Mouse (Mus musculus): ENCODE measurements around the gene Anapc16.
"Not testable (repeated sequence)": the region's sequence is repeated elsewhere in the genome, so short reads cannot be mapped to it uniquely, and the experiment has no call there.

The Anapc16 gene

DNA sequence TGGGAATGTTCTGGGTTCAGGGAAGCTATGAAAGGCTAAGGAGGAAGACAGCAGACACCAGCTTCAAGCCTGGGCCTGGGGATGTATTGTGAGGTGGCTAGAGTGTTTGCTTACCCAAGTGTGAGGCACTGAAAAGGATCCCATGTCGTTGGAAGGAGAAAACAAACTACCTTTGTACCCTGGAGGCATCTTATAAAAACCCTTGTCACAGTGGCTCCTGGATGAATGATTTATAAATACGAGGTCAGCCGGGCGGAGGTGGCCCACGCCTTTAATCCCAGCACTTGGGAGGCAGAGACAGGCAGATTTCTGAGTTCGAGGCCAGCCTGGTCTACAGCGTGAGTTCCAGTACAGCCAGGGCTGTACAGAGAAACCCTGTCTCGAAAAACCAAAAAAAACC, 1.3 kb downstream of the Anapc16 start:
- not testable (repeated sequence) for DNase-seq (ENCODE audit: low spot score in 2 of 2)

DNA sequence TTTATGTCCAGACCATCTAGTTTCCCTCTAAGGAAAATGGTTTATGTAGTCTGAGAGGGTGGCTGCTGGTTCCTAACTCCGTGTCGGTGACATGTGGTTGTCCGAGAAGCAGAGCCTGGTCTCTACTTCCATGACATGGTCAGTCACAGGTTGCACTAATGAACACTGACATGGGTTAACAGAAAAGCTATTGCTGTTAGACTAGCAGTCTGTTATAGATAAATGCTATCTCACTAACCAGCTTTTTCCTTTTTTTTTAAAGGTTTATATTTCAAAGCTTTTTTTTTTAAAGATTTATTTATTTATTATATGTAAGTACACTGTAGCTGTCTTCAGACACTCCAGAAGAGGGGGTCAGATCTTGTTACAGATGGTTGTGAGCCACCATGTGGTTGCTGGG, 3.9 kb downstream of the Anapc16 start:
- no peak for DNase-seq (ENCODE audit: low spot score in 2 of 2)

DNA sequence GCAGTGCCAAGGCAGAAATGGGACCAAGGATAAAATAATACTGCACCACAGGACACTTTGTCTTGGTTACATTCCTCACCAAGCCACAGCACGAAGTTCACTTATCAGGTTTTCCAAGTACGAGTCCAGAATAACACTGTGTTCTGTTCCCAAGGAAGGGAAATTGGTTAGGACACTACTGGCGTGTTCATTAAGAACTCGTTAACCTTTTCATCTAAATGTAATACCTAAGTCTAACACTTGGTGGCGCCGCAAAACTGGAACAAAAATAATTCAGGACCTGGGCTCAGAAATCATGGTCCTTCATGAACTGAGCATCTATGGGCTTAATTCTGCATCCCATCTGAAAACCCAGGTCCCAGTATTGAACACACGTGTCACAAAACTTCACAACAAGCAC, 5.3 kb downstream of the Anapc16 start:
- DNase-seq (ENCODE audit: low spot score in 2 of 2): peak in 1 of 2 experiments; percentile 82

DNA sequence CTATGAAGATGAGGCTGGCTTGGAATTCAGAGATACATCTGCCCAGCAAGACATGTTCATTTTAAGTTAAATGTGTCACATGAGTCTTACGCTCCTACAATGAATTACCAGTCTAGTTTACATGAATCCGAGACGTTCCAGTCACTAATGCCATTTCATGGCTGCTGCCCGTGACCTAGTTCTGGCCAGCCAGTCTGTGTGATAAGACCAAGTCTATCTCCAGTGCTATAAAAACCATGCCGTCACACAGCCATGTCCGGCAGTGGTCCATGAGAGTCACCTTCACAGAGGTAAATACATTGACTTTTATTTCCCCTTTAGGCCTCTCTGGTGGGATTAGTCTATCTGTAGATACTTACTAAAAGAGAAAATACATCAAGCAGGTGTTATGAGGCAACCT, 7.0 kb downstream of the Anapc16 start:
- DNase-seq (ENCODE audit: low spot score in 2 of 2): no peak

DNA sequence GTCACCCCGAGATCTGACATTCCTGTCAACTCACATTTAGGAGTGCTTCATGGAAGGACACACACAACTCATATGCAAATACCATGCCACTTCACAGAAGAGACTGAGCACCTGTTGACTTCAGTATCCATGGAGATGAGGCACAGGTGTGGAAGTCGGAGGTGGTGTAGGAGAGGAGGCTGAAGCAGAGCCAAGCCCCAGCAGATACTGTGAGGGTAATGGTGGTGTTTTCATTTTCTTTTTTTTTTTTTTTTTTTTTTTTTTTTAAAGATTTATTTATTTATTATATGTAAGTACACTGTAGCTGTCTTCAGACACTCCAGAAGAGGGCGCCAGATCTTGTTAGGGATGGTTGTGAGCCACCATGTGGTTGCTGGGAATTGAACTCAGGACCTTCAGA, 9.1 kb downstream of the Anapc16 start:
- DNase-seq (ENCODE audit: low spot score in 2 of 2): not testable (repeated sequence)

DNA sequence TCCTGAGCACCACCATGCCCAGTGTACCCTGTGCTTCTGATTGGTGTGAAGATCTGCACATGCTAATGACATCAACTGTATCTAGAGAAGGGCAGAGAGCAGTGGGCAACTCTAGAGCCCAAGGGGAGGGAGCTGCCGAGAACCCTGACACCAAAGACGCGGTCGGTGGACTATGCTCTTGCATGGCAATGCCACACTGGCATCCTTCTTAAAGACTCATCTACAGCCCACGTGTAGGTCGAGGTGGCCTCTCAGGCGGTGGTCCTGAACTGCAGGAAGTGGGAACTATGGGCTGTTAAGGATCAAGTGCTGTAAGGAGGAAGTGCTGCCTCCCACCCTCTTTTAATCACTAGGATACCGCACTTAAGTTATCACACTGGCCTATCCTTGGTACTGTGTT, 10.9 kb downstream of the Anapc16 start:
- DNase-seq (ENCODE audit: low spot score in 2 of 2): no peak

DNA sequence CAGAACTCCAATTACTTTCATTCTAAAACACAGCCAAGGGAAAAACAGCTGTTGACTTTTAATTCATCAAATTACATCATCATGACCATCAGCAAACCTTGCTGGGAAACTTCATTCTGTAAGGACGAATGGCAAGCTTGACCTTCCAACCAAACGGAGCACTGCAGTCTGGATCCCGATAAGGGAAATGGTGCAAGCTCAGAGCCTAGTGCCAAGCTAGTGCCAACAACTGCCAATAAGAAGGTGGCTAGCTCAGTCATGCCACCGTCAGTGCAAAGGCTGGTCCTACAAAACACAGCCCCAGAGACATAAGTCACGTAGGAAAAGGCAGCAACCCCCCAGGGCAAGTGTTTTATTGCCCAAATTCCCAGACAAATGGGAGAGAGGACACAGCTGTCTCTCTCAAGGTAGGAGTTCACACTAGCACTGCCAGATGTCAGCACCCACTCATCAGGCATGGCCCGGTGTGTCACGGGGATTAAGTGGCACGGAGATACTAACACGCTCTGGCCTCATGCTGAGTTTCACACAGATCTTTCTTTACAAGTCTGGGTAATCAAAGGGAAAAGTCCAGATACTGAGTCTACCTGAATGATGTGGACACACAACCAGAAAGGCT, 11.6 kb downstream of the Anapc16 start:
- no peak for DNase-seq (ENCODE audit: low spot score in 2 of 2)

DNA sequence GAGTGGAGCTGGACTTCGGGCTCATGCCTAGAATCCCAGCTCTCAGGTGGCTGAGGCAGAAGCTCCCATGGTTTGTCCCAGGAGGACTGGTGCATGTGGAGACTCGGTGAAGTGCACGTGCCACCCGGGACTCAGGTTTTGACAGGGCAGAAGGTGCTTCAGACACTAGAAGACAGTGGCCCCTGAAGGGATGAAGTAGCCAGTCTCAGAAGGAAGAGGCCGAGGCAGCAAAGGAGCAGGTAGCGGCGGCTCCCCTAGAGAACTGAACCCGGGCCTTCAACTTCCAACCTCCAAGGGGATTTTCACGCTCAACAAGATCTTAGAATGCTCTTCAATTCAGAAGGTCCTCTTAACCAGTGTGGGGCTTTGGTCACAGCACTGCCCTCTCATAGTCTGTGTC, 12.5 kb downstream of the Anapc16 start:
- no peak for DNase-seq (ENCODE audit: low spot score in 2 of 2)

DNA sequence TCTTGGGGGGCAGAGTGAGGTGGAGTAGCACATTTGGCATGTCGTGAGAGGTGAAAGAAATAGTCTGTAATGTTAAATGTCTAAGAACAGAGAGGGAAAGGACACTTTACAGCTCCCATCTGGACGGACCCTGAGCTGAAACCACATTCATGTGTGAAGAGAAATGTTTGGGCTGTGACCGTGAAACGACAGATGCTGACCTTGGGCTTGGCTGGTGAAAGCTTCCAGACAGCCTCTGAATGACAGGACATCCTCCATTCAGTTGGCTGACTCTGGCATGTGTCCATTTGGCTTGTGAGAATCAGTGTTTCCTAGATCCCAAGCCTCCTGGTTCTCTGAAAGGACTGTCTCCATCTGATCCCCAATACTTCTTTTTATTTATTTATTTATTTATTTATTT, 14.9 kb downstream of the Anapc16 start:
- no peak for DNase-seq (ENCODE audit: low spot score in 2 of 2)

DNA sequence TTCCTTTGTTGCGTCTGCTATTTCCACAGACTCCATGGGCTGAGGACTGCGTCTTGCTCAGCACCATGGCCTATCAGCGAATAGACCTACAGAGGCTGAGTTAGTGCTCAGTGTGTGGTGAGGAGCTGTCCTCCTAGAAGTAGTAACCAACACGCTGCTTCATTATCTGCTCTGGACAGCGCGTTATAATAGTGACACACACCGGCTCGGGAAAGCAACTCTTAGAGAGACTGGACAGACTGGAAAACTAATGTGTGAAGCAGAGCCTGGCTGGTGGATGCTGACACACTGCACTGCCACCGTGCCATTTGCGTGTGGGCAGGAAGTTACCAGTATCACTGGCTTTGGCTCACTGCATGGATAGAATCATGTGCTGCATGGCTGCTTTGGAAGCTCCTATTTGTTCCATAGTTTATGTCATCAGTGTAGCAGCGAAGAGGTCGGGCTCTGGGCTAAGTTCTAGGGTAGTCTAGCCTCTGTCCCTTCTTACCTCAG, 20.5 kb downstream of the Anapc16 start:
- no peak for DNase-seq (ENCODE audit: low spot score in 2 of 2)

DNA sequence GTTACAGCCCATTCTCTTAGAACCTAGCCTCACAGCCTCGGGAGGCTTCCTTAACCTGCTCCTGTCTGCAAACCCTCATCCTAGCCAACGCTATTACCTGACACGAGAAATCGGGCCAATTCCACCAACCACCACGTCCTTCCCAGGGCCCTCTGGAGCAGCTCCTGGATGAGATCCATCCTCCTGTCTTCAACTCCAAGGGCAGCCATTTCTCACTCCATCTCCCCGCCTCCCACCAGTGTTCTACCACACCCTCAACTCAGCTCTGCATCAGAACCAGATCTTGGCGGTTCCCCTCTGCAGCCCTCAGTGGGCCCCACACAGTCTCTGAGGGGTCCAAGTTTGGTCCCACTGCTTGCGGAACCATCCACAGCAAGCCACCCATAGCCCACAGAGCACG, 21.1 kb downstream of the Anapc16 start:
- DNase-seq (ENCODE audit: low spot score in 2 of 2): no peak

DNA sequence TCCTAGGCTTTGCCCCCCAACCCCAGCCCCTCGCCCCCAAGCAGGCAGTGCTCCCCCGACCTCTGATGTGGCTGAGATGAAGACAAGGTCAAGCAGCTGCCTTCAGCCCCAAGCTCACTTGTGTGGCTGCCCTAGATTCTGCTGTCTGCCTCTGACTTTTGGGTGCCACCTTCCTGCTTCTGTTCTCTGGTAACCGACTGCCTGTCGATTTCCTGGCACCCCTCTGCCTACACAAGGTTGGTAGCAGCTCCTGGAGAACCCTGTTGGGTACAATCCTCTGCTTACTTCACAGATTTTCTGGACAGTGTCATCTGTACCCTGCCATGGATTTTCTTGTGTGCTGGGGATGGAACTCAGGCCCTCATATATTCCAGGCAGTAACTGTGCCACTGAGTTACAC, 21.6 kb downstream of the Anapc16 start:
- peak; percentile 63 to 69 for DNase-seq (ENCODE audit: low spot score in 2 of 2)

DNA sequence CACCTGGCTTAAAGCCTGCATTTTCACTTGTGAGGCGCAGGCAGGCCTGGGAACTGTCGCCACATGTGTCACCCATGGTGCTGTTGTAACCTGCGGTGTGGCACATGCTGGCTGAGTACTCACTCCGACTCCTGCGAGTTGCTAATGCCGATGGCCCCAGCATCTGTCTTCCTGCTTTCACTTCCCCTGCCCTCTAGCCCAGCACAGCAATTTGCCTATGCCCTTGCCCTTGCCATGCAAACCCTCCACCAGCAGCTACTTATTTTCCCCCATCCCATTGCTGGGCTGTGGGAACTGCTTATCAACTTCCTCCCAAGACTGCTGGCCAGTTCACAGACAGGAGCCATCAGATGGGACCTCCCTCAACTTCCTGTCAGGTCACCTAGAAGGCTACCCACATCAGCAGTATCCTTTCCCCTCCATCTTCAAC, 22.1 kb downstream of the Anapc16 start:
- DNase-seq (ENCODE audit: low spot score in 2 of 2): peak in 1 of 2 experiments; percentile 41

DNA sequence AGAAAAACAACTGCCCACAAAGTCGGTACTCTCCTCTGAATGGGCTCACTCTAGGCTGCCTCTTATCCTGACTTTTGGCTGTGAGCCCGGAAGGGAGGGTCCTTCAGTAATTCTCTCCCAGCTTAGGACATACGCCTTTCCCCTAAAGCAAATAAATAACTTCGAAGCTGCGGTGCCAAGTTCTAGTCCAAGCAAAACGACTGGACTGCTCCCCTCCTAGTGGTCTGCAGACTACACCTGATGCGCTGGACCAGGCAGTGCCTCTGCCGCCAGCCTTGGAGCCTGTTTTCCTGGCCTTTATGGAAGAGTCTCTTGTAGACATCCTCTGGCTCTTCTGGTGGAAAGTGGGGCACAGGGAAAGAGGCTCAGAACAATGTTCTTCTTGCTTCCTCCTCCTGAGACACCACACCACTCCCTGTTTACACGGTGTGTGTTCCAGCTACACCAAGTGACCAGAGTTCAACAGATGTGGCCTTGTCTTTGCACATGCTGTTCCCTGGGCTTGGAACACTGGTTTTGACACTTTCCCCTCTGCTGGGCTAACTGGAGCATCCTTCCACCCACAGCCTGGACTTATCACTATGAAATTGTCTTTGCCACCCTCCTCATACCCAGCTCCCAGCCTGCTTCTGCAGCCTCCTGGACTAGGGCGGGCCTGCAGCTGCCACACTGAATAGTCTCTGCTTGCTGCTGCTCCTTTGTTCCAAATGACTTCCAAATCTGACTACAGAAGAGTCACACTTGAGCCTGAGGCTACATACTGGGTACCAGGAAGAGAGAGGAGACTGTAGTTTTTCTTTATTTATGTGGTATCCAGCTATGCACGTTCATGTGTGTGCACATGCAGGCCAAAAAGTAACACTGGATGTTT, 23.8 kb downstream of the Anapc16 start:
- DNase-seq (ENCODE audit: low spot score in 2 of 2): no peak

DNA sequence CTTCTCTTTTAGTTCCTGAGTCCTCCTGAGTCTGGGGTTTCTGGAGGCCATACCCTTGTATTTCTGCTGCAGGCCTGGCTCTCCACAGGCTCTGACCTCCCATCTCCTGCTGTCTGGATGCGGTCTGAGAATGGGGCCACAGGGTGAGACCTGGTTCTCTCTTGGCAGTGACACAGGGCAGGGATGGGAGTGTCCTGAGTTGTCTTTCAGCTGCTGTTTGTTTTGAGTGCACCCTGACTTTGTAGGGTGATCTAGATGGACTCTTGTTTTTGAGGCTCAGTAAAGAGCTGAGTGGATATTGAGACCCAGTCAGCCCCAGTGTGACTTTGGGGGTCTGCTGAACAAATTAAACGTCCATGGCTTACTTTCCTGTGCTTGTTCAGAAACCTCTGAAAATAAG, 24.5 kb downstream of the Anapc16 start:
- DNase-seq (ENCODE audit: low spot score in 2 of 2): no peak

DNA sequence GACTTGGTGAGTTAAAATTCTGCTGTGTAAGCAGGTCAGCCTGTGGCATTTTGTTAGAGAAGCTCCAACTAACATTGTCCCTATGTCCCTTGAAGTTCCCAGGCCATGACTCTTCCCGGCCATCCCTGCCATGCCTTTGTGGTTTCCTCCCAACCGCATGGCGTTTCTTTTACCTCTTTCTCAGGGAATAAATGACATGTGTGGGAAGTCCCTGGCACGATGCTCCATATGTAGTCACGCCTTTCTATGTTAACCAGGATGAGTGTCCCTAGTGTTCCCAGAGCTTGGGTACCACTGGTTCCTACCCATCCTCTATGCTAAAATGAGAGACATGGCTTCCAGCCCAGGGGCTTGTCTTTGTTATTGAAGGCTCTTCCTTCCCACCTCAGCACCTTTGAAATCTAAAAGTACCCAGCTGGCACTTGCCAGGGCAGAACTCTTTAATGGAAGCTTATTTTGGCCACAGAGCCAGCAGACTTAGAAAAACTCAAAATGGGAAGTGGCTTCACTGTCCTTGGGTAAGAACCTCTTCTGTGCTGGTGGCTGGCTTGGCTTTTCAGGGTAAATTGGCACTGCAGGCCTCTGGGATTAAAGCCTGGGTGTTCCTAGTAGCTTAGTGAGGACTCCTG, 25.1 kb downstream of the Anapc16 start:
- DNase-seq (ENCODE audit: low spot score in 2 of 2): no peak

DNA sequence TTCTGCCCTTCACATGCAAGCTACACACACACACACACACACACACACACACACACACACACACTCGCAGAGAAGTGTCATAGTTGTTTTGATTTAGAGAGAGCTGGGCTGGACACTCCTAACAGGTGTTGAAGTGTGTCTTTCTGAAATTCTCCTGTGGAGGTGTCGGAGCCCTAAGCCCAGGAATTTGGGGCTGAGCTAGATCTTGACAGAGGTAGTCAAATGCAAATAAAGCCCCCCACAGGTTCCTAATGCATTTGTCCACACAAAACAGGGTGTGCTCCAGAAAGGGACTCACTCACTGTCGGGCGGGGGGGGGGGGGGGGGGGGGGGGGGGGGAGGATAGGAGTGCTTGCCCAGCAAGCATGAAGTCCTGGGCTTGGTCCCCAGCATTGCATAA, 25.8 kb downstream of the Anapc16 start:
- no peak for DNase-seq (ENCODE audit: low spot score in 2 of 2)

DNA sequence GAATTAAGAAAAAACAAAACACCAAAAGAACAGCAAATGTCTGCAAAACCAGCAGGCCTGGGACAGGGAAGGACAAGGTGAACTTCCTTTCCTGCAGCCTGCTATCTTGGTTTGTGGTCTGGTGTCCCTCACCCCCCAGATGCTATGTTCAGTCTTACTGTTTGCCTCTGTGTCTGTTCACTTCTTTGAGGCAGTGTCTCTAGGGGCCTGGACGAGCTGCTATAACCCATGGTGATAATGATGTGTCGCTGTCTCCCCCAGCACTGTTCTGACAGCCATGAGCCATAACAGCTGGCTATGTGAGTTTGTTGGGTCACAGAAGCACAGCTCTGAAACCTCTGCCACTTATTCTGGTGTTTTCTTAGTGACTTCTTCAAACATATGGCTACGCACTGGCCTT, 28.1 kb downstream of the Anapc16 start:
- DNase-seq (ENCODE audit: low spot score in 2 of 2): no peak

DNA sequence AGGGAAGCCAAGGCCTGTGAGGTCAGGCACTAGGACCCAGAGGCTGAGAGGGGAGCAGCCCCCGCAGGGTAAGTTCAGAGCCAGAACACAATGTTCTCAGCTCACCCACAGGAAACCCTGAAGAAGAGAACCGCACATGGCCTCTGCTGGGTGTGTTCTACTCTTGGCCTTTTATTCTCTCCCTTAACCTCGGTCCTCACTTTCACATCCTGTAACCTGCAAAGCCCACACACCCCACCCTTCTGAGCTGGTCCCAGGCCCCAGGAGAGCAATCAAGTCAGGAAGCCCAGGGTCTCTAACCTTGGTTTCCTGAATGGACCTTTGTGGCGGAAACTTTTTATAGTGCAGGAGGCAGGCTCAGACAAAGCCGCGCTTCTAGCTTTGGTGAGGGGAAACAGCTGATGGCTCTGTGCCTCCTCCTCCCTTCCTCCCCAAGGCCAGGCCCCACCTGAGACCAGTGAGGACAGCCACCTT, 28.7 kb downstream of the Anapc16 start:
- peak; percentile 78 to 81 for DNase-seq (ENCODE audit: low spot score in 2 of 2)

DNA sequence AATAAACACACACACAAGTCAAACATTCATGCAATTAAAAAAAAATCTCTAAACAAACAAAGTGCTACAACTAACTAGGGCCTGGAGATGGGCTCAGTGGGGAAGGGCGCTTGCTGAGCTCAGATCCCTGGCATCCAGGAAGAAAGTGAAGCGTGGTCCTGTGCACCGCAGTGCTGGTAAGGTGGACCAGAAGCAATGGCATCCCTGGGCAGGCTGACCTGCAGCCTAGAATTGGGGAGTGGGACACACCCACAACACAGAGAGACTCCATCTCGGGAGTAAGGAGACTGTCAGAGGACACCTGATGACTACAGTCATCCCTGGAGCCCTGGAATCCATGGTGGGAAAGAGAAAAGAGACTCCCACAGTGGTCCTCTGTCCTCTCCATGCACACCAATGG, 29.5 kb downstream of the Anapc16 start:
- no peak for DNase-seq (ENCODE audit: low spot score in 2 of 2)

DNA sequence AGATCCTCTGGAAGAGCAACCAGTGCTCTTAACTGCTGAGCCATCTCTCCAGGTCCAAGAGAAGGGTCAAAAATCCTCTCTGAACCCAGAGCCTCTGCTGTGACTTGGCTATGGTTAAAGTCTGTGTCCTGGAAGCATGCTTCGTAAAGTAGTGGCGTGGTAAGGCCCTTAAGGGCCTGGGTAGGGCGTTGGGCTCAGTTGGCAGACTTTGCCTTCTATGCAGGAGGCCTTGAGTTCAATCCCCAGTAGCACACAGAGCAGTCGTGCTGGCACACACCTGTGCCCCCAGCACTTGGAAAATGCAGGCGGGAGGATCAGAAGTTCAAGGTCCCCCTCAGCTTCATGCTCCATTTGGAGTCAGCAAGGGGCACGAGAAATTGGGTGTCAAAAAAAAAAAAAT, 29.9 kb downstream of the Anapc16 start:
- DNase-seq (ENCODE audit: low spot score in 2 of 2): no peak

DNA sequence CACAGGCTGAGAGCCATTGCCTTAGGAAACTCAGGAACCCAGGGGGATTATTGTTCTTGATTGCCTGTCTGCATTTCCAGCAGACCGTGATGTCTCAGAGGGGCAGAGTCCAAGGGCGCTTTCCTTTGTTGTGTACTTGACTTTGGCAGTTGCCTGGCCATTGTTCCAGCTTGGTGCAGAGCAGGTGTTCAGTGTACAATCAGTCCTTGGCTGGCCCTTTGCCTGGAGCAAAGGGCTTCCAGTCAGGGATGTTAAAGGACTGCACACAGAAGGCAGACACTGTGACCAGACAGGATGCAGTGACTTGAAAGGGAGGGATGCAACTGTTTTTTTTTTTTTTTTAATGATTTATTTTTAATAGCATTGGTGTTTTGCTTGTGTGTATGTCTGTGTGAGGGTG, 30.4 kb downstream of the Anapc16 start:
- no peak for DNase-seq (ENCODE audit: low spot score in 2 of 2)

DNA sequence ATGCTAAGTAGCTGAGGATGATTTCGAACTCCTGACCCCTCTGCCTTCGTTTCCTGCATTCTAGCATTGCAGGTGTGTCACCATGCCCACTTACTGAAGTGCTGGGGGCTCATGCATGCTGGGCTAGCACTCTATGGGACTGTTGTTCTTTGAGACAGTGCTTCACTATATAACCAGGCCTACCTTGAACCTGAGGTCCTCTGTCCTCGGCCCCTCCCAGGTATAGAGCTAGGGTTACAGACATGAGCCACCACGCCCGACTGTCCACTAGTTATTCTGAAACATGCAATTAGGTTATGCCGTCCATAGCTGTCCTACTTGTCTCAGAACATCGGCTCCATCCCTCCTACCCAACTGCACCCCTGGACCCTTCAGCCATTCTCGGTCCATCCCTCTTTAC, 31.1 kb downstream of the Anapc16 start:
- DNase-seq (ENCODE audit: low spot score in 2 of 2): no peak
